Mouse (Mus musculus): ENCODE data around the gene Acvr1. TPM values are rescaled to one million over a fixed set of nuclear protein-coding genes. Genes with fewer than 3 reads are reported as not detected.

Gene Acvr1
- 30.0 and 30.3 TPM in 2 replicates for polyA plus RNA-seq (2012; rRNA removed)
- 13.2 and 13.7 TPM in 2 replicates for polyA plus RNA-seq (2014; fragmentation: Nextera tagmentation; extraction: Ambion mirVana)

DNA sequence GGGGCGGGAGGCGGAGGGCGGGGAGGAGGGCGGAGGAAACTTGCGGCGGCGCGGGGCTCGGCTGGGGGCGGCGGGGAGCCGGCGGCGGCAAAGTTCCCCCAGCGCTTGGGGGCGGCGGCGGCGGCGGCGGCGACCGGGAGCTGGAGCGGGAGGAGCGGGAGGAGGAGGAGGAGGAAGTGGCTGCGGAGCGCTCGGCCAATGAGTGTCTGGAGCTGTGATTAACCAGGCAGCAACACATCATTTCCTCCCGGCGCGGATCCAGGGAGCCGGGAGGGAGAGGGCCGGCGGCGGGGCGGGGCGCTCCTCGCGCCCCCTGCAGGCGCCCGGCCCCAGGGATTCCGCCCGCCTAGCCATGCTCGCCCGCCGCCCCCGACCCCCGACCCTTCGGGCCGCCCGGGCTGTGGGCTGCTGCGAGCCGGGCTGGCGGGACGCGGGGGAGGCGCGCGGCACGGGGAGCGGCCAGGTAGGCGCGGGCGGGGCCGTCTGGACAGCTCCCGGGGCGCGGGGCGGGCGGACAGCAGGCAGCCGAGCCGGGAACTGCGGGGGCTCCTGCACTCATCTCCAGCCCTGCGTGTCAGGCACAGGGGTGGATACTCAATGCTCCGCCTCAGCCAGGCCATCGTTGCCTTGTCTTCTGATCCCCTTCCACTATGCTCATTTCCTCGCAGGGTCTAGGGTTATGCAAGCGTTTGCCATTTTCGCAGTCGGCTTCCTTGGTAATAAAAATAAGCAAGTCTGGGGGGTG lies at the start of gene Acvr1, which contains the start of gene Upp2:
Gene Acvr1 (minus strand): TSS at position 92 of the 745 bp plus-strand sequence.
Gene Upp2 (plus strand): TSS at position 233 of the 745 bp plus-strand sequence.
- WGBS, result under 1% methylated on average over 34 of the region's 80 CpGs
- peak within 1 kb of the TSS; percentile 97 for H3K27ac ChIP-seq (replicated peaks; ENCODE audit: low read depth, low read length)
- H3K4me1 ChIP-seq (ENCODE audit: control insufficient read depth, insufficient read depth, low read length), result peaks cover 21% of the 10 kb centered on the region
- no peaks in the 10 kb centered on the region for H3K36me3 ChIP-seq (ENCODE audit: control insufficient read depth, insufficient read depth, low read length)
- DNase-seq (ENCODE audit: low spot score) (peak; percentile 94), ATAC-seq (ENCODE audit: low FRiP score, low read depth) (peak; percentile 93)
- peak within 1 kb of the TSS; percentile 86 for H3K4me3 ChIP-seq (replicated peaks; ENCODE audit: low read length)
- H3K9ac ChIP-seq (ENCODE audit: low read depth, low read length, severe bottlenecking), result peak within 1 kb of the TSS; percentile 87
- no peaks in the 10 kb centered on the region for H3K27me3 ChIP-seq (ENCODE audit: control insufficient read depth, insufficient read depth, low read length)
- peak within 1 kb of the TSS; percentile 47 for H3K4me2 ChIP-seq (replicated peaks; ENCODE audit: low read depth, low read length, severe bottlenecking)
- no peak for TF ChIP-seq POLR2A (IDR thresholded peaks at IDR 0.05; ENCODE audit: borderline replicate concordance, extremely low read depth, insufficient read depth, insufficient read length)
- no peaks in the 10 kb centered on the region for H3K9me3 ChIP-seq (ENCODE audit: control insufficient read depth, low read length)

DNA sequence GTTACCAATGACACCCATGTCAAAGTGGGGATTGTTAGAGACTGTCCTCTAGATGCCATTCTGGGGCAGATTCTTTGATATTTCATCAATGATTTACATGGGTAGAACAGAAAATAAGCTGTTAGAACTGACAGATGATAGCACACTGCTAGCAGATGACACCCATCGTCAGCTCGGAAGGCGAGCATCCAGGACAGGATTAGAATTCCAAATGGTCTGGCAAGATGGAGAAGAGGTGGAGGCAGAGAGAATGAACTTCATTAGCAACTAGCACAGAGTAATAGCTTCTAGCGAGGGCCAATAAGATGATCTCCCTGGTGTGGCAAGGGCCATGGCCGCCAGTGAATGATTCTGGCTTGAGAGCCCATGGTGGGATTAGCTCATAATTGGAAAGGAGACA lies 48.8 kb upstream of the Acvr1 start:
- no peak for ATAC-seq (ENCODE audit: low FRiP score, low read depth)
- H3K4me1 ChIP-seq (ENCODE audit: control insufficient read depth, insufficient read depth, low read length), result no peaks in the 10 kb centered on the region
- H3K4me2 ChIP-seq (replicated peaks; ENCODE audit: low read depth, low read length, severe bottlenecking), result no peak overlapping the region
- H3K9ac ChIP-seq (ENCODE audit: low read depth, low read length, severe bottlenecking), result no peak overlapping the region
- no peak overlapping the region for H3K27ac ChIP-seq (replicated peaks; ENCODE audit: low read depth, low read length)
- H3K4me3 ChIP-seq (replicated peaks; ENCODE audit: low read length), result no peak overlapping the region
- WGBS, result 88% methylated on average over 5 of the region's 5 CpGs
- no peaks in the 10 kb centered on the region for H3K36me3 ChIP-seq (ENCODE audit: control insufficient read depth, insufficient read depth, low read length)
- no peak for DNase-seq (ENCODE audit: low spot score)
- no peaks in the 10 kb centered on the region for H3K9me3 ChIP-seq (ENCODE audit: control insufficient read depth, low read length)
- H3K27me3 ChIP-seq (ENCODE audit: control insufficient read depth, insufficient read depth, low read length), result no peaks in the 10 kb centered on the region
- TF ChIP-seq POLR2A (IDR thresholded peaks at IDR 0.05; ENCODE audit: borderline replicate concordance, extremely low read depth, insufficient read depth, insufficient read length), result no peak

DNA sequence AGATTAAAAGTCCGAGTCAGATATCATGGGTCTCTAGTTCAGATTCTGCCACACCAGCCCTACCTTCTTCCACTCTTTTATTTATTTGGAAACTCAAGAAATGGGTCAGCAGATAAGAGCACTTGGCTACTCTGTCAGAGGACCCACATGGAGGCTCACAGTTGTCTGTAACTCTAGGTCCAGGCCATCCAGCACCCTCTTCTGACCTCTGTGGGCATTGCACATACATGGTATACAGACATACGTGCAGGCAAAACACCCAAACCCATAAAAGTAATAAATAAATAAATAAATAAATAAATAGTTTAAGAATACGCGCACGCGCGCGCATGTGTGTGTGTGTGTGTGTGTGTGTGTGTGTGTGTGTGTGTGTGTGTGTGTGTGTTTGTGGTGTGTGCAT lies 47.9 kb upstream of the Acvr1 start:
- Histone ChIP-seq H3K36me3 (ENCODE audit: control insufficient read depth, insufficient read depth, low read length) (no peaks in the 10 kb centered on the region), H3K27me3 (ENCODE audit: control insufficient read depth, insufficient read depth, low read length) (no peaks in the 10 kb centered on the region), H3K9me3 (ENCODE audit: control insufficient read depth, low read length) (no peaks in the 10 kb centered on the region), H3K4me2 (replicated peaks; ENCODE audit: low read depth, low read length, severe bottlenecking) (no peak overlapping the region), H3K4me1 (ENCODE audit: control insufficient read depth, insufficient read depth, low read length) (no peaks in the 10 kb centered on the region), H3K9ac (ENCODE audit: low read depth, low read length, severe bottlenecking) (no peak overlapping the region), H3K4me3 (replicated peaks; ENCODE audit: low read length) (no peak overlapping the region), H3K27ac (replicated peaks; ENCODE audit: low read depth, low read length) (no peak overlapping the region)
- ATAC-seq (ENCODE audit: low FRiP score, low read depth) (no peak), DNase-seq (ENCODE audit: low spot score) (no peak)
- 94% methylated on average over 8 of the region's 8 CpGs for WGBS
- no peak for TF ChIP-seq POLR2A (IDR thresholded peaks at IDR 0.05; ENCODE audit: borderline replicate concordance, extremely low read depth, insufficient read depth, insufficient read length)

DNA sequence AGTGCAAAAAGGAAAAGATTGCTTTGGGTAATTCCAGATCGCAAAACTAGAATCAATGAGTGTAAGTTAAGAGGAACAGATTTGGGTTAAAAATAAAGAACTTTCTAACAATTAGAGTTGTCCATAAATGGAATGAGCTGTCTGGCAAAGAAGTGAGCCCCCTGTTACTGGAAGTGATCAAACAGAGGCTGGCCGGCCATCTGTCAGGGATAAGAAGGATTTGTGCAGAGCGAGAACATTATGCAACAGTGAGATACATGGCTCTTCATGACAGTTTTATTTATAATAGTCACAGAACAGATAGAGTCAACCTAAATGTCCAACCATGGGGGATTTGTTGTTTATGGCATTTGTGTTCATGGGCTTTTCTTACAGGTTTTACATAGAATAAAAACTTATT lies 46.8 kb upstream of the Acvr1 start:
- Histone ChIP-seq H3K27me3 (ENCODE audit: control insufficient read depth, insufficient read depth, low read length) (no peaks in the 10 kb centered on the region), H3K36me3 (ENCODE audit: control insufficient read depth, insufficient read depth, low read length) (no peaks in the 10 kb centered on the region), H3K4me3 (replicated peaks; ENCODE audit: low read length) (no peak overlapping the region), H3K9me3 (ENCODE audit: control insufficient read depth, low read length) (no peaks in the 10 kb centered on the region), H3K4me1 (ENCODE audit: control insufficient read depth, insufficient read depth, low read length) (no peaks in the 10 kb centered on the region), H3K4me2 (replicated peaks; ENCODE audit: low read depth, low read length, severe bottlenecking) (no peak overlapping the region), H3K9ac (ENCODE audit: low read depth, low read length, severe bottlenecking) (no peak overlapping the region), H3K27ac (replicated peaks; ENCODE audit: low read depth, low read length) (no peak overlapping the region)
- 84% methylated on average over 3 of the region's 3 CpGs for WGBS
- DNase-seq (ENCODE audit: low spot score), result no peak
- ATAC-seq (ENCODE audit: low FRiP score, low read depth), result no peak
- TF ChIP-seq POLR2A (IDR thresholded peaks at IDR 0.05; ENCODE audit: borderline replicate concordance, extremely low read depth, insufficient read depth, insufficient read length), result no peak

DNA sequence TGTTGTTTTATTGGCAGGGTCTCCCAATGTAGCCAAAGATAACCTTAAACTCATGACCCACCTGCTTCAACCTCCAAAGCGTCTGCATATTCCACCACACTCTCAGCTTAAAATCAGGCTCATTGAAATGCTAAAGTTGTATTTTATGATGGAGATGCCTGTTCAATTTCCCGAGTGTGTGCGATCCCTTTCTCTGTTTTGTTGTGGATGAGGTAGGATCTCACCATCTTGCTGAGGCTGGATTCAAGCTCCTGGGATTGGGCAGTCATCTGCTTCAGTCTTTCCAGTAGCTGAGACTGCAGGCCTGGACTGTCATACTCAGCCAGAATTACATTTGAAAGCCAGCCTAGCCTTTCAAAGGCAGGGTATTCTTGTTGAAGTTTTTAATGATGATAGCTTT lies 37.8 kb upstream of the Acvr1 start:
- Histone ChIP-seq H3K4me3 (replicated peaks; ENCODE audit: low read length) (no peak overlapping the region), H3K36me3 (ENCODE audit: control insufficient read depth, insufficient read depth, low read length) (no peaks in the 10 kb centered on the region), H3K27me3 (ENCODE audit: control insufficient read depth, insufficient read depth, low read length) (no peaks in the 10 kb centered on the region), H3K9me3 (ENCODE audit: control insufficient read depth, low read length) (no peaks in the 10 kb centered on the region), H3K4me1 (ENCODE audit: control insufficient read depth, insufficient read depth, low read length) (no peaks in the 10 kb centered on the region), H3K4me2 (replicated peaks; ENCODE audit: low read depth, low read length, severe bottlenecking) (no peak overlapping the region), H3K27ac (replicated peaks; ENCODE audit: low read depth, low read length) (no peak overlapping the region), H3K9ac (ENCODE audit: low read depth, low read length, severe bottlenecking) (no peak overlapping the region)
- WGBS, result 90% methylated on average over 3 of the region's 3 CpGs
- DNase-seq (ENCODE audit: low spot score), result no peak
- no peak for TF ChIP-seq POLR2A (IDR thresholded peaks at IDR 0.05; ENCODE audit: borderline replicate concordance, extremely low read depth, insufficient read depth, insufficient read length)
- no peak for ATAC-seq (ENCODE audit: low FRiP score, low read depth)

Data from limb, embryonic 14.5 days (tissue).